In genomic region chr12:33955606-33956295, GRCm38 (mm10) we compare ENCODE assay signal across 11 mouse cellular contexts. TPM values are rescaled to one million over a fixed set of nuclear protein-coding genes. Genes with fewer than 3 reads are reported as not detected.
A peak's percentile ranks its signal among the peaks of the same experiment; 100 is the strongest.
DNase-seq lines count a peak whose midpoint lies in the region; ATAC-seq and TF ChIP-seq lines count a peak whose summit lies in the region.
"Had no signal": no experiment of that assay in that cellular context is flagged by ENCODE, and none has a peak within 500 bp of the region (broad histone marks: within the 10 kb centered on the region; RNA-seq: fewer than 3 reads in every experiment).

No protein-coding gene starts in this region.

- 2% methylated on average over 28 of the region's 28 CpGs for WGBS in hindbrain, embryonic 10.5 days
- 2% methylated on average over 28 of the region's 28 CpGs for WGBS in hindbrain, postnatal 0 days
- 6% methylated on average over 28 of the region's 28 CpGs for whole genome bisulfite sequencing in liver, embryonic 11.5 days
- WGBS in lung, adult 2 months, result 4% methylated on average over 28 of the region's 28 CpGs

- ATAC-seq in hindbrain, postnatal 0 days, result no peak
- ATAC-seq in liver, embryonic 11.5 days (replicated peaks; ENCODE audit: low FRiP score), result no peak
- ATAC-seq: Patski had no signal

- TF ChIP-seq POLR2A in lung, adult 2 months (IDR thresholded peaks at IDR 0.05; ENCODE audit: borderline replicate concordance, extremely low read depth, low read depth, low read length), result no peak

- no peak overlapping the region for H3K4me2 ChIP-seq in hindbrain, postnatal 0 days (ENCODE audit: low read depth, low read length)
- peak overlapping the region; percentile 43 for H3K4me2 ChIP-seq in liver, embryonic 11.5 days

- peaks cover 81% of the 10 kb centered on the region for H3K27me3 ChIP-seq in hindbrain, embryonic 10.5 days (ENCODE audit: insufficient read depth, poor library complexity, severe bottlenecking)
- peaks cover 56% of the 10 kb centered on the region for H3K27me3 ChIP-seq in hindbrain, postnatal 0 days (ENCODE audit: insufficient read depth, low read length)
- H3K27me3 ChIP-seq in liver, embryonic 11.5 days (replicated peaks; ENCODE audit: control insufficient read depth, insufficient read depth, low read length), result peaks cover 59% of the 10 kb centered on the region

- H3K27ac ChIP-seq in hindbrain, embryonic 10.5 days, result peak overlapping the region; percentile 77
- no peak overlapping the region for H3K27ac ChIP-seq in hindbrain, postnatal 0 days
- H3K27ac ChIP-seq in liver, embryonic 11.5 days (ENCODE audit: low read depth, low read length), result no peak overlapping the region

- no peak for TF ChIP-seq CTCF in hindbrain, postnatal 0 days (IDR thresholded peaks at IDR 0.05; ENCODE audit: low read depth)
- TF ChIP-seq CTCF in lung, adult 2 months (IDR thresholded peaks at IDR 0.05; ENCODE audit: insufficient read depth, low read length), result no peak

- no peak overlapping the region for H3K9ac ChIP-seq in hindbrain, postnatal 0 days (replicated peaks; ENCODE audit: low read length)
- H3K9ac ChIP-seq in liver, embryonic 11.5 days (ENCODE audit: low read depth, low read length), result no peak overlapping the region

- no peaks in the 10 kb centered on the region for H3K9me3 ChIP-seq in hindbrain, embryonic 10.5 days
- no peaks in the 10 kb centered on the region for H3K9me3 ChIP-seq in hindbrain, postnatal 0 days (ENCODE audit: low read length)
- no peaks in the 10 kb centered on the region for H3K9me3 ChIP-seq in liver, embryonic 11.5 days (ENCODE audit: control insufficient read depth, low read length)

- intact Hi-C loops in gastrocnemius, postnatal 14 days (cut with DNase I; ENCODE audit: low total_unique reads), result no loop called here
- intact Hi-C loops in left cerebral cortex, postnatal 25 days (cut with DNase I), result no loop called here

- DNase-seq in hindbrain, embryonic 10.5 days (ENCODE audit: low spot score), result peak; percentile 80
- DNase-seq in hindbrain, postnatal 0 days (ENCODE audit: low spot score), result no peak
- DNase-seq in adrenal gland, postnatal 10 days, result peak; percentile 35
- DNase-seq in gastrocnemius, postnatal 14 days, result peak; percentile 8
- DNase-seq in liver, embryonic 11.5 days (ENCODE audit: low spot score), result peak; percentile 35
- DNase-seq in left cerebral cortex, postnatal 25 days (ENCODE audit: low spot score in 2 of 2), result no peak
- no peak for DNase-seq in lung, adult 2 months
- no peak for DNase-seq in frontal cortex, postnatal 14 days (ENCODE audit: low spot score in 2 of 2)

- H3K4me3 ChIP-seq in hindbrain, embryonic 10.5 days, result peak overlapping the region; percentile 68
- no peak overlapping the region for H3K4me3 ChIP-seq in hindbrain, postnatal 0 days (ENCODE audit: low read length)
- H3K4me3 ChIP-seq in liver, embryonic 11.5 days (ENCODE audit: low read depth, low read length), result peak overlapping the region; percentile 12; the same call in 1 of the 2 replicates
- H3K4me3 ChIP-seq in lung, adult 2 months (replicated peaks; ENCODE audit: extremely low read depth, low read depth, low read length), result no peak overlapping the region

- peaks cover 31% of the 10 kb centered on the region for H3K4me1 ChIP-seq in hindbrain, embryonic 10.5 days (replicated peaks)
- no peaks in the 10 kb centered on the region for H3K4me1 ChIP-seq in hindbrain, postnatal 0 days (ENCODE audit: insufficient read depth, low read length)
- no peaks in the 10 kb centered on the region; the same call in none of the 2 replicates for H3K4me1 ChIP-seq in liver, embryonic 11.5 days (replicated peaks; ENCODE audit: control insufficient read depth, insufficient read depth, low read length)
- H3K4me1 ChIP-seq in lung, adult 2 months (ENCODE audit: control insufficient read depth, insufficient read depth, low read length), result peaks cover 4% of the 10 kb centered on the region; the same call in 1 of the 2 replicates

- no peaks in the 10 kb centered on the region for H3K36me3 ChIP-seq in hindbrain, embryonic 10.5 days
- H3K36me3 ChIP-seq in hindbrain, postnatal 0 days (ENCODE audit: insufficient read depth, low read length), result no peaks in the 10 kb centered on the region
- no peaks in the 10 kb centered on the region for H3K36me3 ChIP-seq in liver, embryonic 11.5 days (ENCODE audit: control insufficient read depth, insufficient read depth, low read length)

RNA-seq across cellular contexts. Expression of gene Twist1, which starts 1.7 kb away (rescaled TPM):
- 13.6 and 14.9 TPM in 2 replicates for polyA plus RNA-seq in hindbrain, embryonic 10.5 days (2016; fragmentation: Nextera tagmentation; extraction: Ambion mirVana)
- total RNA-seq in hindbrain, postnatal 0 days (2014; rRNA removed), result 1.5 and 3.7 TPM in 2 replicates
- 1.1 TPM in 2 replicates for polyA plus RNA-seq in hindbrain, postnatal 0 days (2015; fragmentation: Nextera tagmentation; extraction: Ambion mirVana)
- 10 to 100 TPM; 10.5 to 11.2 TPM for total RNA-seq in adrenal gland, postnatal 10 days (2021)
- 1 to 10 TPM; 2.1 to 3.5 TPM for total RNA-seq in gastrocnemius, postnatal 14 days (2021)
- polyA plus RNA-seq in liver, embryonic 11.5 days (2014; fragmentation: Nextera tagmentation; extraction: Ambion mirVana), result 6.0 and 6.1 TPM in 2 replicates
- under 1 TPM; 0.87 to 0.94 TPM for total RNA-seq in left cerebral cortex, postnatal 25 days (2021)
- polyA plus RNA-seq in lung, adult 2 months (2012; rRNA removed), result 1.4 and 2.3 TPM in 2 replicates
- total RNA-seq: neutrophil, adult 5-6 weeks had no signal

RNA-seq across cellular contexts. Expression of gene Ferd3l, which starts 27.5 kb away (rescaled TPM):
- 2.3 and 2.6 TPM in 2 replicates for polyA plus RNA-seq in hindbrain, embryonic 10.5 days (2016; fragmentation: Nextera tagmentation; extraction: Ambion mirVana)
- 1.4 TPM in 1 of 2 replicates, not detected in the other for total RNA-seq in hindbrain, postnatal 0 days (2014; rRNA removed)
- polyA plus RNA-seq in hindbrain, postnatal 0 days (2015; fragmentation: Nextera tagmentation; extraction: Ambion mirVana), result 0.16 and 0.28 TPM in 2 replicates
- total RNA-seq in adrenal gland, postnatal 10 days (2021), result not detected
- not detected for total RNA-seq in gastrocnemius, postnatal 14 days (2021)
- not detected in 2 replicates for polyA plus RNA-seq in liver, embryonic 11.5 days (2014; fragmentation: Nextera tagmentation; extraction: Ambion mirVana)
- not detected for total RNA-seq in left cerebral cortex, postnatal 25 days (2021)
- polyA plus RNA-seq in lung, adult 2 months (2012; rRNA removed), result not detected in 2 replicates
- total RNA-seq: heart, adult 18-20 months; neutrophil, adult 5-6 weeks had no signal
- polyA plus RNA-seq: Patski had no signal

Comparison
In these comparisons a context has a peak if more than half of its experiments do, and no peak if none do; other contexts are left out.
1. DNase-seq: peak in hindbrain, embryonic 10.5 days (single experiment), adrenal gland, postnatal 10 days (single experiment), gastrocnemius, postnatal 14 days (single experiment) and liver, embryonic 11.5 days (single experiment); none in hindbrain, postnatal 0 days (single experiment), left cerebral cortex, postnatal 25 days (0 of 2), lung, adult 2 months (single experiment) and frontal cortex, postnatal 14 days (0 of 2).
2. H3K4me3 ChIP-seq: peak in hindbrain, embryonic 10.5 days (single experiment) and liver, embryonic 11.5 days (single experiment); none in hindbrain, postnatal 0 days (single experiment) and lung, adult 2 months (single experiment).